Mouse (Mus musculus) kidney, adult 8-10 months (tissue): ENCODE data around the gene Scnn1a.
A peak's percentile ranks its signal among the peaks of the same experiment; 100 is the strongest.

Source experiments
- DNase-seq, 2 experiments: peaks; one replicate each; pipeline ENCODE4 v3.0.0; 2022

Scnn1a gene

DNA sequence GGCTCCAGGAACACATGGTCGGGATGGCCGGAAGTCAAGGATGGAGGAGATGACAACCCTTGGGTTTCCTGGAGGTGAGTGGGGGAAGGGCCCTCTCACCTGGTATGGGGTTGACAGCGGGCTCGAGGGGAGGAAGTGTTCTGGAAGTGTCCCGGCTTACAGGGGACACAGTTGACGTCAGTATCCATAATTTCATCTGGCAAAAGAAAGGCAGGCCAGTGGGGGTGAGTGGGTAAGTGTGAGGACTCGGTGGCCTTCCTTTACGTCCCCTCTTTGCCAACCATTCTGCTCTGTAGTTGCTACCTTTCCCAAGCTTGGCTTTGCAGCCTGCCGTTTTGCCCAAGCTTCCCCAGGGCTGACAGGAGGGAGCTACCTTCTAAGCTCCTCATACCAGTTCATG lies 8.3 kb upstream of the Scnn1a start:
- DNase-seq: no peak

DNA sequence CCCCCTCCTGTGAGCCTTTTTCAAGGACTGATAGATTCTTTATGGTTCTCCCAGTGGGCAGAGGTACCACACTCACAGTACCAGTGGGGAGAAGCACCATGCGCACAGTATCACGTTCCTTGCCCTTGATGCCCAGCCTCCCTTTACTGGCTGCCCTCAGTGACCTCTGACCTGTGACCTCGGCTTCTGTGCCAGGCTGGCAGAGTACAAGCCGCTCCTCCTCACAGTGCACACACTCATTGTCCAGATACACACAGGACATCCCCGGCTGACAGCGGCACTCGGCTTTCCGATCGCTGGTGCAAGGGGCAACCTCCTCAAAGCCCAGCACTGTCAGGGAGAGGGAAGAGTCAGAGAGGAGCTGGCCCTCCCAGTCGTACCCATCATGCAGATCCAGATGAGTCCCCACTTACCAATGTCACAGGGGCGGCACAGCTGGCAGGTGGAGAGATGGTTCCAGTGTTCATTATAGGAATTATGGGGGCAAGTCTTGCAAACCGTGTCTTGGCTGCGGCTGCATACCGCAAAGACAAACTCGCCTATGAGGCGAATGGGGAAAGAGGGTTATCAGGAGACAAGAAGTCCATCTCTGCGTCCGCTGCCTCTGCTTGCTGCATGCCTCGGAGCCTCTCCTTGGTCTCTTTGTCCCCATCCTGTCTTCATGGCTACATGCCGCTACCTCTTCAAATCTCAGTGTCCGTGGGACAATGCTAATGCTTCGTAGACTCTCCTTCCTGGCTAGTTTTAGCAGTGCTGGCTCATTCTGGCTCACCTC lies 7.7 kb upstream of the Scnn1a start:
- peak in 1 of 2 experiments; percentile 49 for DNase-seq

GRCm38 (mm10) chr6:125313546-125314230 lies 6.8 kb upstream of the Scnn1a start, which contains the start of gene Ltbr:
TSS of gene Ltbr (minus strand) at chr6:125313885.
- DNase-seq: peak; percentile 86 to 90

DNA sequence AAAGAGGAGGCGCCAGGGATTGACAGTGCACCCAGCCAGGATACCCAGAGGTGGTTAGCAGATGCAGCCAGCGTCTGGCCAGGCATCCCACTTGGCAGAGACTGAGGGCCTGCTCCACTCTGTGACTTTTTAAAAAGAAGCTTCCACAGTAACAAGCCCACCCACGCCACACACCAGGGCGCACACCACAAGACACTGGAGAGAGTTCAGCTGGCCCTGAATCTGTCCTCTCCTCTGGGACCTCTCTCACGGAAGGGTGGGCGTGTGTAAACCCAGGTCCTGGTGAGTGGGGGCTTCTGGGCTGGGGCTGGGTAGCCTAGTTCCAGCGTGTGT lies 6.3 kb upstream of the Scnn1a start:
- no peak for DNase-seq

DNA sequence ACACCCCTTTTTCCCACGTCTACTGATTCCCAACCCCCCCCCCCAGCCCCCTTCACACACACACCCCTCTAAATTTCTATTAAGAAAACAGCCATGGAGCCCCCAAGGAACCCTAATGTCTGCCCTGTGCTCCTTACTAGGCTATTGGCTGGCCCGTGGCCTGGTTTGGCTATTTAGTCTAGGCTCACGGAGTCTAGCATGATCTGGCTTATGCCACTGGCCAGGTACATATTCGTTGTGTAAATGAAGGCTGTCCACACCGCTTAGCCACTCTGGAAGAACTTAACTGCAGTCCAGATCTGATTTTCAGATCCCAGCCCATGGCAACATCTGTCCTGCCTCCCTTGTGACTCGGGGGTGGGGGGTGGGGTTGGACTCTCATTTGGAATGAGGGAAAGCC lies 5.7 kb upstream of the Scnn1a start:
- peak; percentile 48 to 70 for DNase-seq

- no peak for DNase-seq
Observed at GRCm38 (mm10) chr6:125317077-125317476, 3.4 kb upstream of the Scnn1a start.

DNA sequence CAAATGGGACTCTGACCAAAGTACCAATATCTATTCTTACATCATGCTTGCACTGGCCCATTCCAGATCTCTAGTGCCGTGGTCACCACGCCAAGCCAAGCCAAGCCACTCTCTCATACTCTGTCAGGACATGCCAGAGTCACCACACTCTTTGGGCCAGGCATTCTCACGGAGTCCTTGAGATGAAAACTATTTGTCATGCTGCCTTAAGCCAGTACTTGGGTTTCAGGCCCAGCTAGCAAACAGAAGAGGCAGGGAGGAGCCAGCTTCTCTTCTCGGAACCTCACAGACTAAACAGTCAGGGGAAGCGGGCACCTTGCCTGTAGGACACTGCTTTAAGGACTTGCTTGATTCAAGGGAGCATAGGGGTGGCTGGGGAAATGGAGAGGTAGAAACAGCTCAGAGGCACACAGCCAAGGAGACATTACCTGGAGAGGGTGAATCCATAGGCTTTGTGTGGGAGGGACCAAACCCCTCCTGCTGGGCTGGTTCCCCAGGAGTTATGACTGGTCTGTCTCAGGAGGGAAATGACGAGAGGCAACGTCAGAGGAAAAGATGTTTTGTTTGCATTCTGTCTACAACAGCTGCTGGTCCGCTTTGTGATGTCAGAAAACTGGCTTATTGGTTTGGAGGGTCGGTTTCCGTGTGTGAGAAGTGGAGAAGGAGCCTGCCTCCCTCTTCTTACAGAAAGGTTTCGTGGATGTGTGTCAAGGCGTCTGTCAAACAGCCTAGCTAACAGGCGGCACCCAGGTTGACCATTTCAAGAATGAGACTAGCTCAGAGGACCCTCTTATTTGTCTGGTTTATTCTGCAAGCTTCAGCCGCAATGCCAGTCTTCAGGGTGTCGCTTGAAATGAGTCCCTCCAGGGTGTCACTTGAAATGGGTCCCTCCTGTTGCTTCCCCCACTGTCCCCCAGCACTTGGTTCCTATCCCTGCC lies 1.2 kb upstream of the Scnn1a start:
- DNase-seq: no peak

- no peak for DNase-seq
Observed at GRCm38 (mm10) chr6:125319919-125320296, 551 bp upstream of the Scnn1a start.

DNA sequence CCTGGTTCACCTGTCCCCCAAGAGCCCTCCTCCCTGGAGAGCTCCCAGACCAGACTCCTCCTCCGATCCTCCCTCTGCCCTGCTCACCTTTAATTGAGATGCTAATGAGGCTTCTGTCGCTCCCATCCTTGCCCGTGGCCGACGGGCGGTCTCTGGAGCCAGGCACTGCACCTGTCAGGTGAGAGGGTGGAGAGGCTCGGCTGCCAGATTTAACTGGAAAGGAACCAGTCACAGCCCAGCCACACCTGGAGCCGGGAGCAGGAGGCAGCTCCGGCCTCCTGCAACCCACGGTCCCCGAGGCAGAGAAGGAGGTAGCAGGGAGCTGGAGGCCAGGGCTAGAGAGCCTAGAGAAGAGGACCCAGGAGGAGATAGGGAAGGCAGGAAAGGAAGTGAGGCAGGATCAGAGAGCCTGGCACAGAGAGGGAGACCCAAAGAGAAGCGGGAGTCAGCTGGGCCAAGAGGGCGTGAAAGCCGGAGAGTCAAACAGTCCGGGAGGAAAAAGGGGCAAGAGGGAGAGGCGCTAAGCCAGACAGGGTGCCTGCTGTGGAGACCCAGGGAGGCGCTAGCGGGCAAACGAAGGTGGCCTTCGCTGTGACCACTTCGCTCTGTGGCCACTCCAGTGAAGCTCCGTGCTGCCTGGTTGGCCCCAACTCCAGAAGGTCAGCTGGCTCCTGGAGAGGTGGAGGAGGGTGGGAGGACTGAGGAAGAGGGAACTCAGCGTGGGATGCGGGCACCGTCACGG lies 826 bp downstream of the Scnn1a start:
- peak; percentile 69 to 87 for DNase-seq

GRCm38 (mm10) chr6:125322794-125323193 lies 2.3 kb downstream of the Scnn1a start:
- no peak for DNase-seq

DNA sequence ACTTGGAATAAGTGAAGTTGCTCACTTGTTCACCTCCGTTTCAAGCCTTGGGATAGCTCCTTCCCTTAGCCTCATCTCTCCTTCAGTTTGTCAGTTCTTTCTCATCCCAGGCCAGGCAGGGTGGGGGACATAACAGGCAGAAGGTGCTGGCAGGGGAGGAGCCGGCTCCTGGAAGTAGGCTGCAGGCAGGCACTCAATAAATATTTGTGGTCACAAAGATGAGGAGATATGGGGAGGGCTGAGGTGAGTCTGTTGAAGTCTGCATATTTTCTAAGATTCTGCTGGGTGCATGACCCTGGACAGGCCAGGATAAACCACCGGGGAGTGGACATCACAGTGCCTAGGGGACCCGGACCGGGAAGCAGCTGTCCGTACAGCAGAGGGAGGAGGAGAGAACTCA lies 3.1 kb downstream of the Scnn1a start:
- no peak for DNase-seq

DNA sequence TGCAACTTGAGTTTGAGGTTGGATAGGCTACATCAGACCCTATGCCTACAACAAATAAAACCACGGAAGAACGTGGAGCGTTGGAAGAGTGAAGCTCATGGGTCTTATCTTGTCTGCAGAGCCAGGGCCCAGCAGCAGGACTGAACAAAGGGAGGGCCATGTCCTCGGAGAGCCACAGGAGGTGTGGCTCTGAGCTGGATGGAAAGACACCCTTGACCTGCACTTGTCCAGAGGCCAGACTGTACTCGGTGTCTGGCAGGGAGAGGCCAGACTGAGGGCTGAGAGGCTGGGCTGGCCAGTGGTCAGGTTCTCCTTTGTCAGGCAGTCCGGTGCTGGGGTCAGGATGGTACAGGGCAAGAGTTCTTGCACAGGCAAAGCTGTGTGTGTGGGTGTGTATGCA lies 4.9 kb downstream of the Scnn1a start:
- no peak for DNase-seq

GRCm38 (mm10) chr6:125328243-125328642 lies 7.8 kb downstream of the Scnn1a start:
- DNase-seq: peak in 1 of 2 experiments; percentile 62

GRCm38 (mm10) chr6:125330626-125331326 lies 10.3 kb downstream of the Scnn1a start:
- peak; percentile 93 to 95 for DNase-seq

DNA sequence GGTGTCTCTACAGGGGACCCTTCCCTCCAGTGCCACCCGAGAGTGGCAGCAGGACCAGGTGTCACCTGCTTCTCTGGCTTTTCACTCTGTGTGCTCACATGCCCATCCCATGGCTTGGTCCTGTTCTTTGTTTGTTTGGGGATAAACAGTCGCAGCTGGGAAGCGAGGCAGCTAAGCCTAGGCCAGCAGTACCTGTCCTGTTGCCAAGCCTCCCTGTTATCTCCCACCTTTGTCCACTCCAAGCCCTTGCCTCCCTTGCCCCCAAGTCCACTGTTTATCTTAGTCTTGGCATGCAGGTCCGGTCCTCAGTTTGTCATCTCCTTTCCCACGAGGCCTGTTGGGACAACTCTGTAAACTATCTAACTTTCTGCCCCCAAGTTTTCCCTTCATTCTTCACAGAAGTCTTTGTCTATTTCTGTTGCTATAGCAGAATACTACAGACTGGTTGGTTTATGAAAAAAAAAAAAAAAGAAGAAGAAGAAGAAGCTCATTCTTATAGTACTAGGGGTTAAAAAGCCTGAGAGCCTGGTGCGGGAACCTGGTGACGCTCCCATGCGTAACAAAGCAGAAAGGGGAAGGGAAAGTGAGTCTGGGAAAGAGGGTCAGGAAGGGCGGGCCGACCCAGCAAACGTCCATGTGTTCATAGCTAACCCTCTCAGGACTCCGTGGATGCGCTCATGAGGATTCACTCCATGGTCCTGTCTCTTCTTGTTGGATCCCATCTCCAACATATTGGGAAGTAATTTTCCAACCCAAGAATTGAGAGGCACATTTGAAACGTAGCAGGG lies 12.8 kb downstream of the Scnn1a start:
- no peak for DNase-seq

GRCm38 (mm10) chr6:125334356-125334755 lies 13.9 kb downstream of the Scnn1a start:
- no peak for DNase-seq

DNA sequence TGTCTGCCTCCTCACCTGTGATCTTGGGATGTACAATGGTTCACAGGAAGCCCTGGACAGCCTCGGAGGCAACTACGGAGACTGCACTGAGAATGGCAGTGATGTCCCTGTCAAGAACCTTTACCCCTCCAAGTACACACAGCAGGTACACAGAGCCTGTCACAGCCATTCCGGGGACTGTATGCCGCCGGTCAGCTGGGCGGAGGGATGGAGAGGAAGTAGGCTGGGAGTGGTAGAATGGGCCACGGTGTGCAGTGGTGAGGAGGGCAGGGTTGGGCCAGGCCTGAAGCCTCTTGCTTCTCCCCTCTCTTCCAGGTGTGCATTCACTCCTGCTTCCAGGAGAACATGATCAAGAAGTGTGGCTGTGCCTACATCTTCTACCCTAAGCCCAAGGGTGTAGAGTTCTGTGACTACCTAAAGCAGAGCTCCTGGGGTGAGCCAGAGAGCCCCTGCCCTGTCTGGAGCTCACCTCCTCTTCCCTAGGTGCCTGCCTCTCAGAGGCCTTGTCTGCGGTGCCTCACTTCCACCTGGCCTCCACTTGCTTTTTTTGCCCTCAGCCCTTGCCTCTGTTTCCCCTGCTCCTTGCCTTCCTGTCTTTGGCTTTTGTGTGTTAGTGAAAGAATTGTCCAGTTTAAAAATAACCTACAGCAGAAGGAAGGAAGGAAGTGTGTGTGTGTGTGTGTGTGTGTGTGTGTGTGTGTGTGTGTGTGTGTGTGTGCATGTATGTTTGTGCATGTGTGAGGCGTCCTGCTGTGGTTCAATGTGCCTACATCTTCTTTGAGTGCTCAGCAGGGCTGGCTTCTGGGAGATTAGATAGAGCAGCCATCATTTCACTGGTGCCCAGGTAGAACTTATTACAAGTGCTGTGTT lies 18.6 kb downstream of the Scnn1a start:
- no peak for DNase-seq

- no peak for DNase-seq
Observed at GRCm38 (mm10) chr6:125340244-125340643, 19.8 kb downstream of the Scnn1a start.

DNA sequence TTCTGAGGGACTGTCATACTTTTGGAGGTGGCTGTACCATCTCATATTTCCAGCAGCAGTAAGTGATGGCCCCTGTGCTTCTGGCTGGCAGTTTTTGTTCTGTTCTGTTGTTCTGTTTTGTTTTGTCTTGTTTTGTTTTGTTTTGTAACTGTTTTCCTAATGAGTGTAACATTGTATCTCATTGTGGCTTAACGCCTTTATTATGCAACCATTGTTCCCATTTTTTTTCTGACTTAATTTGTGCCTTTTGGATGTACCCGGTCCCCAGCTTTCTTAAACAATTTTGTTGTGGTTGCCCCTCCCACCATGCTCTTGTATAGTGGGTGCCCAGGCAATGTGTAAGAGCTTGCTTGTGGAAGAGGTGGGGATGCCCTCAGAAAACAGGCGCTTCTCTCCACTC lies 21.7 kb downstream of the Scnn1a start:
- DNase-seq: no peak

- DNase-seq: no peak
Observed at GRCm38 (mm10) chr6:125344084-125344483, 23.6 kb downstream of the Scnn1a start.
